Mouse (Mus musculus) A20 (cell line): ENCODE data around the gene Vps39.

Experiments used
- DNase-seq: peaks from one replicate; pipeline ENCODE4 v3.0.0-alpha.2; 2011; ENCODE audit warnings: low read depth, low spot score

Gene Vps39

DNA sequence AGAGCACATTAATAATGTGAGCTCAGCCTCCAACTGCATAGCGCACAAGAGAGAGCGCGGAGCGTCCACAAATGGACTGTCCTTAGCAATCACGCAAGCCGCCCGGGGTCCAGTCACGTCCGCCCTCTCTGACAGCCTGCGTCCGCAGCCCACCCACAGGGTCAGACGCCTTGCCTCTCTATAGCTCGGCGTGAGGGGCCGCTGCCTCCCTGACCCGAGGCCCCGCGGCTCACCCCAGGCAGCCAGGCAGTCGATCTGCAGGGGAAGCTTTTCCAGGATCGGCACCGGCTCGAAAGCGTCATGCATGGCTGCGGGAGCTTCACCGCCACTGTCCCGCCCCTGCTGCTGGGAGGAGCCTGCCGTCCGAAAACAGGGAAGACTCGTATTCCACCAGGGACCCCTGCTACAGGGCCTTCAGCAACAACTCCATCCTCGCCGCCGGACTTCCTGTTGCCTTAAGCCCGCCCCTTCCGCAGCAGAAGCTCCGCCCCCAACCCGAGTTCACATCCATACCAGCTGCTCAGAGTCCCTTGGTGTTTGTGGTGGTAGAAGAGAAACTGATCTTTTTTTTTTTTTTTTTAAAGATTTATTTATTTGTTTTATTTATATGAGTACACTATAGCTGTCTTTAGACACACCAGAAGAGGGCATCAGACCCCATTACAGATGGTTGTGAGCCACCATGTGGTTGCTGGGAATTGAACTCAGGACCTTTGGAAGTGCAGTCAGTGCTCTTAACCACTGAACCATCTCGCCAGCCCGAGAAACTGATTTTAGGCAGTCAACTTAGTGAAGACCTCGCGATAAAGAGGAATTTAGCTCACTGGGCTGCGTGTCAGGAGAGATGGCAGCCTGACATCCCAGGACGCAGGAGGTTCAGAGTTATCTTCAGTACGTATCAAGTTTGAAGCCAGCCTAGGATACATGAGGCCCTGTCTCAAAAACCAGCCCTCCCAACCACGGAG is at the start of gene Vps39:
Vps39 (minus strand) TSS at position 456 of the 965 bp plus-strand sequence.
- peak; percentile 91 for DNase-seq

- DNase-seq, result no peak
These were observed 45.0 kb upstream of the Vps39 start for GRCm38 (mm10) chr2:120397951-120398350.

- peak; percentile 22 for DNase-seq
These were observed 39.5 kb upstream of the Vps39 start for GRCm38 (mm10) chr2:120392406-120392805.

- no peak for DNase-seq
These were observed 38.0 kb upstream of the Vps39 start for GRCm38 (mm10) chr2:120390934-120391333.

GRCm38 (mm10) chr2:120389376-120389775 is 36.4 kb upstream of the Vps39 start:
- DNase-seq, result no peak

- no peak for DNase-seq
These were observed 34.4 kb upstream of the Vps39 start for GRCm38 (mm10) chr2:120387291-120387690.

DNA sequence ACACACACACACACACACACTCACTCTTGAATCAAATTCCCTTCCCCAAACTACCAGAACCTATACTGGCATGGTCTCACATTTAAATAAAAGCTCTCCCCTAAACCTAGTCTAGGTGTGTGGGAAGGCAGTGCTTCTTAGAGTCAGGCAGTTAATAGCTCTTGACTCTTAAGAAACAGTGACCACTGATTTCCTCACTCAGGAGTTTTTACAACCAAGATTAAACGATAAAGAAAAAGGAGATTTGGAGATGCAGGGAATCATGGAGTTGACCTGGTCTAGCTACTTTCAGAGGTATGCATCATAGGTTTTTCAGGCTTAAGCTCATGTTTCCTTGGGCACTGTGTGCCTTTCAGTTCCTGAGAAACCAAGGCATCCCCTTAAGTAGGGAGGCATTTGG is 33.3 kb upstream of the Vps39 start:
- DNase-seq, result no peak

- DNase-seq, result no peak
These were observed 20.9 kb upstream of the Vps39 start for GRCm38 (mm10) chr2:120373858-120374257.

DNA sequence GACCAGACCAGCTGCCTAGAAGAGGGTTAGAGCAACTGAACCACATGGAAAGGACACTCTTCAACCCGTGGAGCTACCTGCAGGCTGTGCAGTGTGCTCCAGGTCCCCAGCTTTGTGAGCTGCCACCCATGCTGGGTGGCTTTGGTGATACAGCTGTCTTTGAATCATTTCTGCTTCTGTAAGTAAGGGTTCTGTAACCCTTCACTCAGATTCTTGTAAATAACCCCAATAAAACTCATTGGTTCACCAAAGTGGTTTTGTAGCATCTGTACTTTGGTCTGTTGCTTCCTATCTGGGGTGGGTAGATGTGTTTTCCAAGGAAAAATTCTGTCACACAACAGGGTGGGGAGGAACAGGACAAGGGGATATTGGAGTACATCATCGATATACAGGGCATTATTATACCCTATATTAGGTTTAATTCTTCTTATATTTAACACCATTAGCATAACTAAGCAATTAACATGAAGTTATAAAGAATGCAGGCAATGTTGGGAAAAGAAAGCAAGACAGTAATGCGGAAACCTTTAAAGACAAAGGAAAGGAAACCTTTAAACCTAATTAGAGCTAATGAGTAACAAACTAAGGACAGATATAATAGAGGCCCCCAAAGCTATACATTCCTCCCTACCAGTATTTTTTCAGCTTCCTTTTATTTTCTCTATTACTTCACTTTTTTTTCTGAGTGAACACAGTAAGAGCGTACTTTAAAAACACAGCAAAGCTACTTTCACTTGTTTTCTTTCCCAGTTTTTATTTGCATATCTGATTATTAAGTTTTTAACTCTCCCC is 14.7 kb upstream of the Vps39 start:
- DNase-seq, result no peak

- no peak for DNase-seq
These were observed 13.6 kb upstream of the Vps39 start for GRCm38 (mm10) chr2:120366501-120366900.

GRCm38 (mm10) chr2:120360425-120360824 is 7.5 kb upstream of the Vps39 start:
- no peak for DNase-seq

DNA sequence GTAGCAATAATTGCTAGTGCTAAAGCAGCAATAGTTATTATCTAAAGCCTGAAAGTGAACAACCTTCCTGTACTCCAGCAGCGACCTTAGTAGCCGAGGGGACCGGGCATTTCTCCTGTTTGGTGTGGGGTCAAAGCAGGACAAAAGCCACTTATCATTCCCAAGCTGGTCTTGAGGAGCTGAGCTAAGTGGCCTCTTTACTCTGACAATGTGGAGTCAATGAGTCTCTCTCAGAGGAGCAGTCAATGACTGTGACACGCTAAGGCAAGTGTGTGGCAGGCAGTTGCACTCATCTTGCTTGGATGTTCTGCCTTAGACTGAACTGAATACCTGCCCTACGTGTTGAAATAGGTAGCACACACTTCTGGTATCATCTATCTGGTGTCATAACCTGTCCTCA is 1.6 kb downstream of the Vps39 start:
- DNase-seq, result no peak

DNA sequence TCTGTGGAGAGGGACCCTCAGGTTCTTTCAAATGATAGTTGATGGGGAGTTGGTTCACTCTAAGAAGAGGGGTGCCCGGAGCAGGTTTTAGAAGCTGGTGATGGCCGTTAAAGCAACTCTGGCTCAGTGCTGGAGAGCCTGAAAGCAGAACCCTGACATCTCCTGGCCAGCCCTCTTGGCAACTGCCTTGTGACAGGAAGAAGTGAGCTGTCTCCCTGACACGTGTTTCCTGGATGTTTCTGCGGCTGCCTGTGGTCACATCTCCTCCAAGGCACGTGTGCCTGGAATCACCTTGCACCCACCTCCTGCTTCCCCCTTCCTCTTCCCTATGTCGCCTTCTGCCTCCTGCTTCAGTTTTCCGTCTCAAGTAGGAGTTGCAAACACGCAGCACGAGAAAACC is 4.8 kb downstream of the Vps39 start:
- no peak for DNase-seq

DNA sequence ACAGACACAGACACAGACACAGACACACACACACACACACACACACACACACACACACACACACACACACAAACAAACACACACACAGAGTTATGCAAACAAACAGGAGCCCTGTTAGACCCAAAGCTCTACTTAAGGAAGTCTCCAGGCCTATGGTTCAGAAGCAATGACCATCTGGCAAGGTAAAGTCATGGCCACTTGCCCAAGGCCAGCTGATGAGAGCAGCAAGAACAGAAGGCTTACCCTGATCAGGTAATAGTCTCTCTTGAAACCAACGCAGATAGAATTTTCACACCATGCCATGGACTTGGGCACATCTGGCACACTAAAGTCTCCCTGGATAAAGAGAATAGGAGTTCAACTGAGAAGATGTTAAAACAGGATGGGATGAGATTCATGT is 11.2 kb downstream of the Vps39 start:
- DNase-seq, result no peak

DNA sequence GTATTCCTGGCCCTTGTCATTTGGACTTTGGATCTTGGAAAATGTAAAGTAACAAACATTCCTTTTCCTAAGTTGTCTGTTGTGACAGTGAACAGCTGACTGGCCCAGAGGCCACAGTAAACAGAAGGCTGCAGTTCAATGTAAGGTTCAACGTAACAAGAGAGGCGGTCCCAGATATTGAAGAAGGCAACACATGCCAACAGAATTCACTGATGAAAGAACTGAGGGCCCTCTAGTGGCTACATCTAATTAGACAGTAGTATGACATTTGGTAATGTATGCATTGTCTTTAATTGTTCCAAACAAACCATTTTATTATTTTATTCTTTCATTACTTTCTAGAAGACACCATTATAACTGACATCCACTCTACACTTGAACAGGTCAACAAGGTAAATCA is 15.1 kb downstream of the Vps39 start:
- peak; percentile 15 for DNase-seq

GRCm38 (mm10) chr2:120331575-120331974 is 21.4 kb downstream of the Vps39 start:
- DNase-seq, result no peak

DNA sequence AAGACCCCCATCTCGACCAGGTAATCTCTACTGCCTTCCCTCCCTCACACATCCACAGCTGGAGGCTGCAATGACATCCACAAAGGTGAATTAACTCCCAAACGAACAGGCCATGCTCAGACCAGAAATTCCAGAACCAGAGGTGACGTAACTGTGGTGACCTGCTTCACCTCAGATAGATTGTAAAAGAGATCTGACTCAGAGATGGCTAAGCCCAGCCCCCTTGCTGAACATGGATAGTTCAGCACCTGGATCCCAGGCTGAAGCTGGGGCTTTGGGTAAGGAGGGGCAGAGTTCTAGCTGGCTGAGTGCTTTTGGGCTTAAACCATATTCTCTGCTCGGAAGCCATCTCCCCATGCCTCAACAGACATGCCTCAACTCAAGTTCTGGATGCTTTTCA is 37.9 kb downstream of the Vps39 start:
- DNase-seq, result no peak

DNA sequence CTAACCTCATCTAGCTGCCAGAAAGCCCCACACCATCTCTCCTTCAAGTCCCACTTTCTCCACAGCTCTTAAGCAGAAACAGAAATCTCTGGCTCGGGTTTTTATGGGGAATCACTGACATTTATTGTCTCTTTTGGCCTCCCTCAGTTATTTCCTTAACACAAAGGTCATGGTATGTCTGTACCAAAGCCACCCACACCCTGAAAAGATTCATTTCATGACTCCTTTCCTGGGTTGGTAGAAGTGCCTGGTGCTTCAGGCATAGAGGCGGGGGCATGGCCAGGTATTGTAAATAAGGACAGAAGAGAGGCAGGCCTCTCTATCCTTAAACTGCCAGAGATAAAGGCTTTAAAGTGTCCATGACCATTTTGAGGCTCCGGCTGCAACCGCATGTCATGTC is 38.5 kb downstream of the Vps39 start:
- DNase-seq, result no peak

GRCm38 (mm10) chr2:120313976-120314375 is 39.0 kb downstream of the Vps39 start, which contains the start of gene Pla2g4f:
Pla2g4f (minus strand) TSS chr2:120314165.
- no peak for DNase-seq

DNA sequence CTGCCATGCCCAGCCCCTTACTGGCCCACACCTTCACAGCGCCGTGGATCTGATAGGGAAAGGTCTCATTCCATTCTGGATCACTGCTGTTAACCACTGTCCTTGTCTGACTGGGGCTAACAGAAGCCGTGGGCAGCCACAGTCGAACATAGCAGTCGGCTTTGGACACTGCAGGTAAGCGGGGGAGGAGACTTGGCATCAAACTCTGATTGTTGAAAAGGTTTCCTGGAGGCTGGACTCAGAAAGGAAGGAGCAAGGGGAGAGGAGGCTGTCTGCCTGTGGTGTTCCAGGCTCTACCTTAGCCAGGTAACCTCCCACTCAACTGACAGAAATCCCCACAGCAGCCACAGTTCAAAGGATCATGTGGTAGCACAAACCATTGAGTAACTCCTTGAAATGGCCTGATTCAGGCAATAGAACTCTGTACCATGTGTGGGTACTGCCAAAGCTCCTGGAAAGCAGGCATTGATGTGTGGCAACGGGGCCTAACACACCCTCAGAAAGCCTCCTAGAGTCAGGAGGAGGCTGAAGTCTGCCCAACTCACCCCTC is 40.6 kb downstream of the Vps39 start:
- DNase-seq, result no peak

DNA sequence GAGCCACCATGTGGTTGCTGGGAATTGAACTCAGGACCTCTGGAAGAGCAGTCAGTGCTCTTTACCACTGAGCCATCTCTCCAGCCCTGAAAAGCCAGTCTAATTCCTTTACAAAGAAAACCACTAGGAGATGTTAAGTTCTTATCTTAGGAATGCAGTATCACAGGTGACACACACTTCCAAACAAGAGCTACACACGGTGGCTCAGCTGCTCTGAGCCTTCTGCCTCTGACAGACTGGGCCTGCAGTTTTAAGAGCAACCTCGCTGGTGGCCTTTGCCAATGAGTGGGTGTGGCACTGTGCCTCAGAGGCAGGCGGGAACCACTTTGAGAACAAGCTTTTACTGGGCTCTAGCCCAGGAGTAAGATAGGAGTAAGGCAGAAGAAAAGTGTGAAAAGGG is 48.8 kb downstream of the Vps39 start:
- DNase-seq, result no peak

GRCm38 (mm10) chr2:120301076-120301475 is 51.9 kb downstream of the Vps39 start:
- DNase-seq, result peak; percentile 78
